Mouse (Mus musculus) bone marrow, adult 2 months (tissue): Measurements from ENCODE around the gene Repin1. TPM values are rescaled to one million over a fixed set of nuclear protein-coding genes. Genes with fewer than 3 reads are reported as not detected.

Source experiments
- H3K27ac ChIP-seq: fragments of 200-500 bp; 2 replicates; pipeline ENCODE4 v1.5.1; 2012; ENCODE audit warnings: low read depth, mild to moderate bottlenecking, control low read depth, inconsistent platforms, low read length; ENCODE audit not compliant: control insufficient read depth, poor library complexity, insufficient read depth
- H3K4me1 ChIP-seq: fragments of 200-500 bp; 2 replicates; pipeline ENCODE4 v1.6.1; 2011; ENCODE audit warnings: low read length; ENCODE audit not compliant: control insufficient read depth, insufficient read depth
- H3K4me3 ChIP-seq: fragments of 200-500 bp; replicated peaks from 2 replicates; pipeline ENCODE3; 2011; ENCODE audit warnings: mild to moderate bottlenecking, low read depth, low read length, control low read depth; ENCODE audit not compliant: control insufficient read depth
- CTCF ChIP-seq: fragments of 200-500 bp; IDR thresholded peaks from 2 replicates; pipeline ENCODE4 v1.5.1; 2011; ENCODE audit warnings: low read length, control low read depth; ENCODE audit not compliant: control insufficient read depth, insufficient read depth
- POLR2A ChIP-seq: fragments of 200-500 bp; IDR thresholded peaks from 2 replicates; pipeline ENCODE4 v1.6.1; 2011; ENCODE audit warnings: low read depth, mild to moderate bottlenecking, control low read depth, low read length, borderline replicate concordance; ENCODE audit not compliant: control insufficient read depth
- WGBS: fragments of 180-500 bp; shearing (Covaris S2); methylation state at CpG from one replicate; pipeline ENCODE4 v1.1.7; 2018; 5-methylcytosine and 5-hydroxymethylcytosine counted together
- polyA plus RNA-seq: library from polyadenylated mRNA; stranded (reverse); fragments of >200 nt; gene quantifications from 2 replicates; pipeline ENCODE4 v1.2.4, GENCODE M21; 2011; ENCODE audit warnings: low replicate concordance; ENCODE audit not compliant: missing spikeins, insufficient read depth, insufficient read length

The Repin1 gene
- 3.4 and 5.5 TPM in 2 replicates for polyA plus RNA-seq

- no peaks in the 10 kb centered on the region; the same call in none of the 2 replicates for H3K4me1 ChIP-seq
- H3K4me3 ChIP-seq: peak within 1 kb of the TSS; percentile 86
- TF ChIP-seq CTCF (no peak; the same call in 1 of the 2 replicates), POLR2A (peak; percentile 20; the same call in 1 of the 2 replicates)
- H3K27ac ChIP-seq: peak within 1 kb of the TSS; percentile 64
- 2% methylated on average over 45 of the region's 45 CpGs for WGBS
Measured at GRCm38 (mm10) chr6:48593158-48594042, at the start of gene Repin1, which contains the start of gene Gm44965. Gene Repin1, plus strand, starts transcription at chr6:48593883. Gene Gm44965, plus strand, starts transcription at chr6:48593941.

GRCm38 (mm10) chr6:48545251-48545650 is 48.4 kb upstream of the Repin1 start:
- no peak overlapping the region for H3K27ac ChIP-seq
- TF ChIP-seq POLR2A: no peak
- no peak for TF ChIP-seq CTCF
- WGBS: 77% methylated on average over 5 of the region's 5 CpGs
- no peaks in the 10 kb centered on the region; the same call in 1 of the 2 replicates for H3K4me1 ChIP-seq
- H3K4me3 ChIP-seq: no peak overlapping the region

GRCm38 (mm10) chr6:48546271-48546670 is 47.4 kb upstream of the Repin1 start:
- WGBS: 6% methylated on average over 1 of the region's 1 CpGs
- H3K27ac ChIP-seq: no peak overlapping the region
- no peak overlapping the region for H3K4me3 ChIP-seq
- H3K4me1 ChIP-seq: no peaks in the 10 kb centered on the region; the same call in 1 of the 2 replicates
- TF ChIP-seq POLR2A: no peak
- TF ChIP-seq CTCF: 0 out of 2 replicates have a peak, but pooled peaks have one; percentile 12

GRCm38 (mm10) chr6:48546858-48547257 is 46.8 kb upstream of the Repin1 start:
- Histone ChIP-seq H3K4me3 (no peak overlapping the region), H3K4me1 (no peaks in the 10 kb centered on the region; the same call in 1 of the 2 replicates), H3K27ac (no peak overlapping the region)
- TF ChIP-seq CTCF: no peak
- TF ChIP-seq POLR2A: no peak
- WGBS: 73% methylated on average over 4 of the region's 4 CpGs

- Histone ChIP-seq H3K27ac (no peak overlapping the region), H3K4me1 (no peaks in the 10 kb centered on the region), H3K4me3 (no peak overlapping the region)
- 80% methylated on average over 6 of the region's 6 CpGs for WGBS
- TF ChIP-seq CTCF (no peak), POLR2A (no peak)
Measured at GRCm38 (mm10) chr6:48548314-48548713, 45.4 kb upstream of the Repin1 start.

- H3K4me3 ChIP-seq: no peak overlapping the region
- H3K4me1 ChIP-seq: no peaks in the 10 kb centered on the region
- no peak for TF ChIP-seq POLR2A
- no peak for TF ChIP-seq CTCF
- WGBS: 80% methylated on average over 4 of the region's 4 CpGs
- no peak overlapping the region for H3K27ac ChIP-seq
Measured at GRCm38 (mm10) chr6:48552918-48553317, 40.8 kb upstream of the Repin1 start.

GRCm38 (mm10) chr6:48553819-48554218 is 39.9 kb upstream of the Repin1 start:
- WGBS: 92% methylated on average over 4 of the region's 4 CpGs
- TF ChIP-seq POLR2A (no peak), CTCF (no peak)
- Histone ChIP-seq H3K4me3 (no peak overlapping the region), H3K27ac (peak overlapping the region; percentile 92; the same call in 1 of the 2 replicates), H3K4me1 (no peaks in the 10 kb centered on the region)

GRCm38 (mm10) chr6:48554280-48555103 is 39.2 kb upstream of the Repin1 start, which contains the start of gene Lrrc61:
Gene Lrrc61, plus strand, starts transcription at chr6:48554796.
- TF ChIP-seq CTCF (no peak), POLR2A (peak; percentile 57; the same call in 1 of the 2 replicates)
- WGBS: under 1% methylated on average over 39 of the region's 39 CpGs
- Histone ChIP-seq H3K27ac (peak within 1 kb of the TSS; percentile 92), H3K4me1 (no peaks in the 10 kb centered on the region), H3K4me3 (peak within 1 kb of the TSS; percentile 90)
